Mouse (Mus musculus) hindbrain, embryonic 14.5 days (tissue): ENCODE measurements at regions not wholly inside any gene's neighbourhood (a gene's known extent, or its start where the extent isn't known, plus 50 kb on each side); places are given as distances from the start of the nearest gene placed in this dataset.

Source experiments
- ATAC-seq: fragments of 200-750 bp; cut with Nextera tagmentation; 2 replicates; pipeline ENCODE4 v1.8.0; 2017; ENCODE audit warnings: moderate number of reproducible peaks, mild to moderate bottlenecking, moderate TSS enrichment, moderate library complexity; ENCODE audit not compliant: low FRiP score
- DNase-seq: peaks from one replicate; pipeline ENCODE4 v3.0.0-alpha.2; 2015; ENCODE audit warnings: low spot score
- H3K27ac ChIP-seq: fragments of 300-500 bp; sonication (generic); 2 replicates; pipeline ENCODE4 v1.5.1; 2014; ENCODE audit warnings: mild to moderate bottlenecking, moderate library complexity
- H3K27me3 ChIP-seq: fragments of 300-500 bp; sonication (generic); 2 replicates; pipeline ENCODE4 v1.6.1; 2014; ENCODE audit warnings: mild to moderate bottlenecking, low read length, mixed read lengths; ENCODE audit not compliant: control insufficient read depth, insufficient read depth
- H3K36me3 ChIP-seq: fragments of 300-500 bp; sonication (generic); replicated peaks from 2 replicates; pipeline ENCODE4 v1.6.1; 2014; ENCODE audit not compliant: control insufficient read depth, insufficient read depth
- H3K4me1 ChIP-seq: fragments of 300-500 bp; sonication (generic); replicated peaks from 2 replicates; pipeline ENCODE4 v1.6.1; 2014; ENCODE audit warnings: antibody characterized with exemption, low read length, mixed read lengths; ENCODE audit not compliant: control insufficient read depth, insufficient read depth
- H3K4me2 ChIP-seq: fragments of 300-500 bp; sonication (generic); replicated peaks from 2 replicates; pipeline ENCODE4 v1.6.1; 2014; ENCODE audit warnings: mild to moderate bottlenecking, moderate library complexity
- H3K4me3 ChIP-seq: fragments of 300-500 bp; sonication (generic); replicated peaks from 2 replicates; pipeline ENCODE4 v1.5.1; 2014; ENCODE audit warnings: mild to moderate bottlenecking, low read length
- H3K9ac ChIP-seq: fragments of 300-500 bp; sonication (generic); 2 replicates; pipeline ENCODE4 v1.6.1; 2014
- H3K9me3 ChIP-seq: fragments of 300-500 bp; sonication (generic); 2 replicates; pipeline ENCODE4 v1.6.1; 2016; ENCODE audit warnings: low read length; ENCODE audit not compliant: control insufficient read depth
- WGBS: fragments of 180-500 bp; shearing (Covaris S2); extraction: QIAGEN DNeasy Blood & Tissue Kit; methylation state at CpG from one replicate; pipeline ENCODE4 v1.1.7; 2014; 5-methylcytosine and 5-hydroxymethylcytosine counted together

DNA sequence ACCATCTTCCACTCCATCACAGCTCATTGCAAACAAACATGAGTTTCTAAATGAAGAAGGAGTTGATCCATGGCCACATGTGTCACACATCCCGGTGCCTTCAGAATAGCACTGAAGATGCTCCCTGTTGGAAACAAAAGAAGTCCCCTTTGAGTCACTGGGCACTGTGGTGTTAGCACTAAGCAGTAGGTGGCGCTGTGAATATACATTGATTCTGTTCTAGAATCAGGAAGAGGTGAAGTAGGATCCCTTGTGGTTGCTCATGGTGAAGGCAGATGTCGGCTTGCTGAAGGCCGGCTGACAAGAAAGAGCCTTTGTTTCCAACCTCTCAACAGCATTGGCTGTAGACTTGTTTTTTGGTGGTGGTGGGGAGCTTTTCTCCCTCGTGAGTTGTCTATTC lies 104.0 kb downstream of the Mbip start:
- H3K9ac ChIP-seq = no peak overlapping the region
- DNase-seq (peak; percentile 35), ATAC-seq (no peak)
- WGBS = 22% methylated on average over 5 of the region's 5 CpGs
- H3K4me3 ChIP-seq = no peak overlapping the region
- no peaks in the 10 kb centered on the region for H3K9me3 ChIP-seq
- no peak overlapping the region for H3K4me2 ChIP-seq
- H3K4me1 ChIP-seq = no peaks in the 10 kb centered on the region
- no peaks in the 10 kb centered on the region for H3K27me3 ChIP-seq
- H3K27ac ChIP-seq = no peak overlapping the region
- H3K36me3 ChIP-seq = no peaks in the 10 kb centered on the region

DNA sequence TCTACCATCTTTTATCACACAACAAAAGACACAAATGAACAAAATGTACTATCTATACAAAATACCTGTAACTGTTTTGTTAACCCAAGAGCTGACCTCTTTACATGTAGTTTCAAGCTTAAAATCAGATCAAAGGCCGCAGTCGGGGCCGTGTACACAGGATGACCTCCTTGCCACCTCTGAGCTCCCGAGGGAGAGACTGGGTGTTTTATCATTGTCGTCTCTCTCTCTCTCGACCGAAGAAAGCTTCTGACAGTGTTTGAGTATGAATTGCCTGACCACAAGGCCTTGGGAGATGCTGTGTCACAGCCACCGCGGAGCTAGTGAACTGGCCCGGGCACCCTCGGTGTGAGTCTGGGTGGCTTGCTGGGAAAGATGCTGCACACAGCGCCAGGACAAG lies 105.5 kb downstream of the Mbip start:
- no peaks in the 10 kb centered on the region for H3K9me3 ChIP-seq
- H3K36me3 ChIP-seq = no peaks in the 10 kb centered on the region
- H3K4me3 ChIP-seq = no peak overlapping the region
- no peaks in the 10 kb centered on the region for H3K4me1 ChIP-seq
- WGBS = 38% methylated on average over 12 of the region's 12 CpGs
- H3K9ac ChIP-seq = no peak overlapping the region
- DNase-seq (no peak), ATAC-seq (no peak)
- H3K4me2 ChIP-seq = no peak overlapping the region
- no peaks in the 10 kb centered on the region for H3K27me3 ChIP-seq
- no peak overlapping the region for H3K27ac ChIP-seq

DNA sequence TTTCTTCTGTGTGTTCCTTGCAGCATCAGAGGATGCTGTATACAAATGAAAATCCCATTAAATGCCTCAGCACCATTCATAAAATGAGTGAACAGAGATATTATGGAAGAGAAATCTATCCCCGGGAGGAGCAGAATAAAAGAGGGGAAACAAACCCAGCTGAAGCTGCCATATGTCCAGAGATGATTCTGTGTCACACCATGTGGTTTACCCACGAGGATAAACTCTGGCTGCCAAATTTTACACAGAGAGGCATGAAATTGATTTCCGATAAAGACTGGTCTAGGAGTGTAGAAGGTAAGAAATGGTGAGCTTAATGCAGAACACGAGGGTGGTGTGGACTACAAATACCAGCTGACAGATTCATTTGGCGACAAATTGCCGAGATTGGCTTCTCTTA lies 111.1 kb downstream of the Mbip start:
- peak; percentile 24; the same call in 1 of the 2 replicates for ATAC-seq
- H3K27me3 ChIP-seq = no peaks in the 10 kb centered on the region
- peaks cover 8% of the 10 kb centered on the region for H3K9me3 ChIP-seq
- H3K9ac ChIP-seq = no peak overlapping the region
- no peak overlapping the region for H3K4me3 ChIP-seq
- no peak for DNase-seq
- 53% methylated on average over 6 of the region's 6 CpGs for WGBS
- H3K4me2 ChIP-seq = no peak overlapping the region; the same call in 1 of the 2 replicates
- H3K4me1 ChIP-seq = no peaks in the 10 kb centered on the region
- peak overlapping the region; percentile 43; the same call in 1 of the 2 replicates for H3K27ac ChIP-seq
- H3K36me3 ChIP-seq = no peaks in the 10 kb centered on the region

DNA sequence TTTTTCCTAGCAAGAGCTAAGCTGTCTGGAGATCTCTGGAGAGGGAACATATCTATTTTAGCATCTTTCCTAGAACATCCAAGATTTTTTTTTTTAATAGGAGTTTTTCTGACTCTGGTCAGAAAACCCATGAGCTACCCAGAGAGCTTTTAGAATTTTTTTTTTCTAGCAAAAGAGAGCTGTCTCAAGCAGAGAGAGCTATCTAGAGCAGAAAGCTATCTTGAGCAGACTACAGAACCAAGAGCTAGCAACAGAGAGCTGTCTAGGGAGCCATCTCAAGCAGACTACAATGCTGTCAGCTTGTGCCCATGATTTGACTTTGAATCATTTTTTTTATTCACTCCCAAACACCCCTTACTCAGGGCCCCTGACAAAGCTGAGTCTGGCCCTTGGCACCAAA lies 112.5 kb downstream of the Mbip start:
- DNase-seq = no peak
- no peak overlapping the region for H3K4me3 ChIP-seq
- ATAC-seq = no peak
- H3K9ac ChIP-seq = no peak overlapping the region
- H3K27me3 ChIP-seq = no peaks in the 10 kb centered on the region
- H3K9me3 ChIP-seq = peaks cover 8% of the 10 kb centered on the region
- no peaks in the 10 kb centered on the region for H3K36me3 ChIP-seq
- H3K4me2 ChIP-seq = no peak overlapping the region
- H3K4me1 ChIP-seq = no peaks in the 10 kb centered on the region
- no peak overlapping the region for H3K27ac ChIP-seq

DNA sequence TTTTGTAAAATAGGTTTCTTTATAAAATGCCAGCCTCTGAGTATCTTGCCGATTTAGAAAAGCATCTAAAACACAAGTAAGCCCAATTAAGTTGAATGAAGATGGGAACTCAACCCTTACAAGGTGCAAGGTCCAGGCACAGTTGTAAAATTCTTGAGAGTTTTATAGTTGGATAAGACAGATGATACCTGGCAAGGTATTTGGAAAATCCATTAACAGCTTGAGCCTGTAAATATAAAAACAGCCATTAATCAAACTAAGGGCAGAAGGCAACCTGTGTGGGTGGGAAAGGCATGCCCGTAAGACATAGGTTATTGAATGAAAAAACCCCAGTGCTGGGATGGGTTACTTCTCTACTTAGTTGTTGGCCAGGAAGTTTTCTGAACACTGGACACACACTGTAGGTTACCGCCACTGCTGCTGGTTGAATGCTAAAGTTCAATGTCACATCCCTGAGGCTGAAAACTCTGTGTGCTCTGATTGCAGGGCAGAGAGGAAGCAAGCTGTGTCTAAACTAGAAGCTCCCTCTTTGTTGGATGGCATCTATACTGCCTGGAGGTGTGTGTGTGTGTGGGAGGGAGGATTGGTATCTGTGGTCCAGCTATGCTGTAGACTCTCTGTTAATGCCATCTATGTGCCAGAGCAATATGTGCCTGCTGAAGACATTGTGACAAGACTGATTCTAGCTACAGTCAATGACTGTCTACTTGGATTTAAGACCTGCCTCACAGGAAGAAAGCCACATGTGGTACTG lies 121.4 kb downstream of the Mbip start:
- Histone ChIP-seq H3K4me1 (no peaks in the 10 kb centered on the region), H3K27me3 (no peaks in the 10 kb centered on the region), H3K4me2 (no peak overlapping the region), H3K9me3 (no peaks in the 10 kb centered on the region), H3K4me3 (no peak overlapping the region), H3K36me3 (no peaks in the 10 kb centered on the region), H3K9ac (no peak overlapping the region), H3K27ac (no peak overlapping the region)
- DNase-seq (no peak), ATAC-seq (no peak)
- WGBS = 90% methylated on average over 3 of the region's 3 CpGs

DNA sequence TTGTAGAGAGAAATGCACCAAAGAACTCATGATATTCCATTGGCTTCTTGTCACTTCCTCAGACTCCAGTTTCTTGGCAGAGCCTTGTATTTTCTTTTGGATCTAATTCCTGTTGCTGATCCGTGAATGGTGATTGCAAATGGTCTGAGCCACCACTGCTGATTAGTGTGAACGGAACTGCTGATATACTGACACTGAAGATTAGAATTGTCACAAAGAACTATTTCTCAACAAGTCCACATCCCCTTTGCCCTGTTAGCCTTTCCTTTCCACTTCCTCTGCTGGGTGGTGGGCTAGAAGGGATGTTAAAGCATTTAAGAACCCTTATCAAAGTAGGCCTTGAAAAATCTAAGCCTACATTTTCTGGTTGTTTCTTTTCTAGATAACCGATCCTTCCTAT lies 152.2 kb downstream of the Mbip start:
- ATAC-seq (no peak), DNase-seq (no peak)
- Histone ChIP-seq H3K27ac (no peak overlapping the region), H3K36me3 (no peaks in the 10 kb centered on the region), H3K4me3 (no peak overlapping the region), H3K9me3 (0 out of 2 replicates have a peak, but pooled peaks cover 6% of the 10 kb centered on the region), H3K4me2 (no peak overlapping the region), H3K9ac (no peak overlapping the region), H3K27me3 (no peaks in the 10 kb centered on the region), H3K4me1 (no peaks in the 10 kb centered on the region)
- 90% methylated on average over 3 of the region's 3 CpGs for WGBS

DNA sequence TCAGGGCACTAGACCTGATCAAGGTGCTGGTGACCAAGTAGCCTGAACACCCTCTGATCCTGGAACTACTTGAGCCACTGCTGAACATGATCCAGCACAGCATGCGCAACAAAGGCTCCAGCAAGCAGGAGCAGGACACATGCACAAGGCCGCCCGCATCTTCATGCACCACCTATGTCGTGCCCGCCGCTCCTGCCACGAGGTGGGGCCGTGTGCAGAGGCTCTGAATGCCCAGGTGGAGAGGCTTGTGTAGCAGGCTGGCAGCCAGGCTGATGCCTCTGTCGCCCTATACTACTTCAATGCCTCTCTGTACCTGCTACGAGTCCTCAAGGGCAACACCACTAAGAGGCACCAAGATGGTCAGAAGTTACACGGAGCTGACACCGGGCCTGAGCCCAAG lies 156.1 kb downstream of the Mbip start:
- WGBS = 97% methylated on average over 12 of the region's 12 CpGs

DNA sequence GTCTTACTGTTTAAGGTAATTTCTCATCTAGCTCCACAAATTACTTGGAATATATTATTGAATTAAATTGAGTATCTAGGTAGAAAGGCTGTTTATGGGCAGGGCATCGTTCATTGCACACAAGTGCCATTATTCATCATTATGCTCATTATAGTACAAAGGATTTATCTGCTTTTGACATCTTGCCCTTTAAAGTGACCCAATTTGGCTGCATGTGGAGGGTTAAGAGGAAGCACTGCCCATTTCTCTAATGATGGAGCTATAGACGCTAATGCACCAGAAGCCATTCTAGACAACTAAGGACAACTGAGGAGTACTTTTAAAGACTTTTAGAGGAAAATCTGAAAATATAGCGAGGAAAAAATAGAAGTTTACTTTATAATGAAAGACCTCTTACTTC lies 185.0 kb downstream of the Mbip start:
- Histone ChIP-seq H3K9me3 (no peaks in the 10 kb centered on the region), H3K27me3 (no peaks in the 10 kb centered on the region), H3K4me3 (no peak overlapping the region), H3K9ac (no peak overlapping the region), H3K4me2 (no peak overlapping the region), H3K36me3 (no peaks in the 10 kb centered on the region), H3K27ac (no peak overlapping the region), H3K4me1 (no peaks in the 10 kb centered on the region)
- ATAC-seq = no peak
- 66% methylated on average over 3 of the region's 3 CpGs for WGBS
- DNase-seq = no peak

More for the DNA sequence above, 156.1 kb downstream of the Mbip start:
- Histone ChIP-seq H3K4me1 (no peaks in the 10 kb centered on the region), H3K27me3 (no peaks in the 10 kb centered on the region), H3K4me2 (no peak overlapping the region), H3K36me3 (no peaks in the 10 kb centered on the region), H3K4me3 (no peak overlapping the region), H3K9ac (no peak overlapping the region), H3K9me3 (0 out of 2 replicates have a peak, but pooled peaks cover 6% of the 10 kb centered on the region), H3K27ac (no peak overlapping the region)
- no peak for ATAC-seq
- DNase-seq = no peak

DNA sequence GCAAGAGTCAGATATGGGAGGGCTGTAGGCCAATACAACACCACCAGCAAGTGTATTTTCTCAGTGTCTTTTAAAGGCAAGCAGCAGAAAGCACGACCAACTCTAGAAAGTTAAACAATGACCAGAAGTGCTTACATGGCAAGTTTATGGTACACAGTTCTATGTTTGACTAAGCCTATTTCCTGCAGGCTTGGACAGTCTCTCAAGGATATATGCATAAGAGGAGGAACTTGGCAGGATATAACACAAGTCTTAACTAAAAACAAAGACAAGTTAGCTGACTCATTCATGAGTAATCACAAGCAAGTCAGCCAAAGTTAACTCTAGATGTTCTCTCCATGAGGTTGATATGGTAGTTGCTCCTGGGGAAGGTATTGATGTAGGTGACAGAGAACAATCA lies 201.3 kb downstream of the Mbip start:
- H3K36me3 ChIP-seq = no peaks in the 10 kb centered on the region
- ATAC-seq (no peak), DNase-seq (no peak)
- H3K4me1 ChIP-seq = no peaks in the 10 kb centered on the region
- no peak overlapping the region for H3K27ac ChIP-seq
- H3K27me3 ChIP-seq = no peaks in the 10 kb centered on the region
- 70% methylated on average over 1 of the region's 1 CpGs for WGBS
- H3K9me3 ChIP-seq = no peaks in the 10 kb centered on the region
- H3K4me2 ChIP-seq = no peak overlapping the region
- H3K9ac ChIP-seq = no peak overlapping the region
- H3K4me3 ChIP-seq = no peak overlapping the region

DNA sequence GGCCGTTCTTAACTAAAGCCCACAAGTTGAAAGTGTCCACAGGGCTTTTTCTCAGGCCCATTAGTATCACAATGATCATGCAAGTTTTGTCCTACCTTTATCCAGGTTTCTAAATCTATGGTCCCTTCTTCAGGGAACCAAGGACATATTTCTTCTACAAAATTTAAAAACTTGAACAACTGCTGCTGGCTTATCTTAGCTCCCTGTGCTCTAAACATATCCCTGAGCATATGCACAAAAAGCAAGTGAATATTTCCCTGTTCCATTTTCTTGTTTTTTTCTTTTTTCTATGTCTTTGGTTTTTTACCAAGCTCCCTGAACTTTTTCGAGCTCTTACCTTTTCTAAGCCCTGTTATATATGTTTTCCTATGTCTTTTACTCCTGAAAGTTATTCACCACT lies 201.9 kb downstream of the Mbip start:
- DNase-seq = no peak
- WGBS = 83% methylated on average over 2 of the region's 2 CpGs
- H3K4me1 ChIP-seq = no peaks in the 10 kb centered on the region
- H3K4me2 ChIP-seq = no peak overlapping the region
- no peaks in the 10 kb centered on the region for H3K36me3 ChIP-seq
- no peaks in the 10 kb centered on the region for H3K9me3 ChIP-seq
- no peaks in the 10 kb centered on the region for H3K27me3 ChIP-seq
- H3K4me3 ChIP-seq = no peak overlapping the region
- H3K9ac ChIP-seq = no peak overlapping the region
- H3K27ac ChIP-seq = no peak overlapping the region
- no peak for ATAC-seq
